13 mouse cellular contexts compared by ENCODE assay signal in genomic region chr6:141313112-141313511, GRCm38 (mm10).
"Had no signal": no experiment of that assay in that cellular context is flagged by ENCODE, and none has a peak within 500 bp of the region (broad histone marks: within the 10 kb centered on the region; RNA-seq: fewer than 3 reads in every experiment).

No protein-coding gene starts in this region.

- H3K4me3 ChIP-seq: limb, embryonic 13.5 days; midbrain, embryonic 15.5 days; neural tube, embryonic 13.5 days; stomach, embryonic 15.5 days had no signal

- H3K36me3 ChIP-seq: limb, embryonic 13.5 days; midbrain, embryonic 15.5 days; neural tube, embryonic 13.5 days; stomach, embryonic 15.5 days had no signal

- ATAC-seq: midbrain, embryonic 15.5 days had no signal

- DNase-seq: kidney, postnatal 36 days; left cerebral cortex, postnatal 4 days; lung, adult 18-20 months; lung, postnatal 10 days; lung, postnatal 4 days; right cerebral cortex, postnatal 14 days; thymus, postnatal 4 days had no signal

- H3K4me1 ChIP-seq: midbrain, embryonic 15.5 days; neural tube, embryonic 13.5 days; stomach, embryonic 15.5 days had no signal

- H3K9me3 ChIP-seq: midbrain, embryonic 15.5 days; neural tube, embryonic 13.5 days; stomach, embryonic 15.5 days had no signal

- H3K9ac ChIP-seq: limb, embryonic 13.5 days; liver, embryonic 14.5 days; midbrain, embryonic 15.5 days; neural tube, embryonic 13.5 days; stomach, embryonic 15.5 days had no signal

- H3K27ac ChIP-seq: limb, embryonic 13.5 days; liver, embryonic 14.5 days; midbrain, embryonic 15.5 days; neural tube, embryonic 13.5 days; stomach, embryonic 15.5 days had no signal

- H3K27me3 ChIP-seq: limb, embryonic 13.5 days; midbrain, embryonic 15.5 days; neural tube, embryonic 13.5 days; stomach, embryonic 15.5 days had no signal

- H3K4me2 ChIP-seq: limb, embryonic 13.5 days; midbrain, embryonic 11.5 days; midbrain, embryonic 15.5 days; neural tube, embryonic 13.5 days; stomach, embryonic 15.5 days had no signal
